Mouse (Mus musculus) CH12.LX (cell line): ENCODE results near the gene Nphs2. TPM values are rescaled to one million over a fixed set of nuclear protein-coding genes. Genes with fewer than 3 reads are reported as not detected.

Source experiments
- DNase-seq: peaks from one replicate; pipeline ENCODE4 v3.0.0-alpha.2; 2013; ENCODE audit errors: extremely low read depth
- H3K27ac ChIP-seq: 2 replicates; pipeline ENCODE4 v1.5.1; 2012; ENCODE audit warnings: low read depth, mild to moderate bottlenecking, control low read depth, moderate library complexity; ENCODE audit not compliant: insufficient read depth
- H3K27me3 ChIP-seq: replicated peaks from 2 replicates; pipeline ENCODE3; 2012; ENCODE audit warnings: inconsistent platforms
- H3K36me3 ChIP-seq, 2 experiments: replicated peaks in 1 of 2; 2 replicates each; pipeline versions ENCODE3 to v1.6.1; 2012; ENCODE audit warnings: inconsistent platforms in 1 of 2, low read length in 1 of 2, mild to moderate bottlenecking in 1 of 2, mixed read lengths in 1 of 2, moderate library complexity in 1 of 2; ENCODE audit not compliant: control insufficient read depth in 1 of 2, insufficient read depth in 1 of 2
- H3K4me1 ChIP-seq, 2 experiments: 2 replicates each; pipeline ENCODE4 v1.6.1; 2012; ENCODE audit warnings: inconsistent platforms in 1 of 2, moderate library complexity in 1 of 2; ENCODE audit not compliant: insufficient read depth in 2 of 2, control insufficient read depth in 1 of 2
- H3K4me2 ChIP-seq: 2 replicates; pipeline ENCODE4 v1.6.1; 2012; ENCODE audit warnings: low read depth, mild to moderate bottlenecking, control low read depth; ENCODE audit not compliant: poor library complexity, insufficient read depth, severe bottlenecking
- H3K4me3 ChIP-seq, 3 experiments: fragments of 150-350 bp in 1 of 3; sonication (generic) in 1 of 3; replicated peaks in 1 of 3; 2 replicates each; pipeline versions ENCODE3 to v1.5.1; 2011 to 2012; ENCODE audit warnings: low read depth in 2 of 3, low read length in 2 of 3, mild to moderate bottlenecking in 2 of 3, moderate library complexity in 2 of 3, control low read depth in 1 of 3, improper control_type of control experiment in 1 of 3, inconsistent platforms in 1 of 3, mixed read lengths in 1 of 3; ENCODE audit not compliant: poor library complexity in 1 of 3
- H3K79me2 ChIP-seq: replicated peaks from 2 replicates; pipeline ENCODE4 v1.6.1; 2012; ENCODE audit warnings: mild to moderate bottlenecking, moderate library complexity; ENCODE audit not compliant: control insufficient read depth, poor library complexity, insufficient read depth, severe bottlenecking; ENCODE audit errors: extremely low read depth
- H3K9ac ChIP-seq: 2 replicates; pipeline ENCODE4 v1.6.1; 2012; ENCODE audit warnings: low read depth, mild to moderate bottlenecking, control low read depth, moderate library complexity; ENCODE audit not compliant: insufficient read depth
- H3K9me3 ChIP-seq: replicated peaks from 2 replicates; pipeline ENCODE3; 2012; ENCODE audit warnings: low read length, inconsistent platforms, mixed read lengths
- BHLHE40 ChIP-seq: IDR thresholded peaks from 2 replicates; pipeline ENCODE4 v1.6.1; 2011; ENCODE audit warnings: mild to moderate bottlenecking, low read depth, low read length, improper control_type of control experiment
- CHD2 ChIP-seq: IDR thresholded peaks from 2 replicates; pipeline ENCODE4 v1.6.1; 2011; ENCODE audit warnings: low read length, improper control_type of control experiment
- CTCF ChIP-seq, 2 experiments: IDR thresholded peaks in 1 of 2; conservative IDR thresholded peaks in 1 of 2; 2 replicates each; pipeline ENCODE4 v1.5.1; 2011 to 2012; ENCODE audit warnings: low read depth in 2 of 2, low read length in 2 of 2, improper control_type of control experiment in 1 of 2, inconsistent platforms in 1 of 2, mild to moderate bottlenecking in 1 of 2, moderate library complexity in 1 of 2
- E2F4 ChIP-seq: IDR thresholded peaks from 2 replicates; pipeline ENCODE4 v1.6.1; 2011; ENCODE audit warnings: low read depth, low read length, improper control_type of control experiment; ENCODE audit not compliant: insufficient replicate concordance
- ELF1 ChIP-seq: IDR thresholded peaks from 2 replicates; pipeline ENCODE4 v1.6.1; 2014; ENCODE audit warnings: low read depth, mild to moderate bottlenecking, inconsistent platforms, low read length, improper control_type of control experiment
- EP300 ChIP-seq: IDR thresholded peaks from 2 replicates; pipeline ENCODE4 v1.6.1; 2011; ENCODE audit warnings: low read length, improper control_type of control experiment
- HCFC1 ChIP-seq: IDR thresholded peaks from 2 replicates; pipeline ENCODE4 v1.6.1; 2012; ENCODE audit warnings: low read depth, mild to moderate bottlenecking, inconsistent platforms, low read length, improper control_type of control experiment
- JUN ChIP-seq: IDR thresholded peaks from 2 replicates; pipeline ENCODE4 v1.6.1; 2011; ENCODE audit warnings: low read depth, mild to moderate bottlenecking, low read length, improper control_type of control experiment, moderate library complexity; ENCODE audit not compliant: insufficient read depth
- MAZ ChIP-seq: IDR thresholded peaks from 2 replicates; pipeline ENCODE4 v1.6.1; 2012; ENCODE audit warnings: low read depth, mild to moderate bottlenecking, inconsistent platforms, low read length, improper control_type of control experiment, moderate library complexity
- MEF2A ChIP-seq: IDR thresholded peaks from 2 replicates; pipeline ENCODE4 v1.6.1; 2014; ENCODE audit warnings: low read depth, mild to moderate bottlenecking, inconsistent platforms, low read length, improper control_type of control experiment, borderline replicate concordance
- MYC ChIP-seq: IDR thresholded peaks from 2 replicates; pipeline ENCODE4 v1.6.1; 2011; ENCODE audit warnings: low read depth, mild to moderate bottlenecking, improper control_type of control experiment, low read length
- NELFE ChIP-seq: IDR thresholded peaks from 2 replicates; pipeline ENCODE4 v1.6.1; 2011; ENCODE audit warnings: low read depth, low read length, improper control_type of control experiment
- POLR2A ChIP-seq: IDR thresholded peaks from 2 replicates; pipeline ENCODE4 v1.6.1; 2011; ENCODE audit warnings: low read depth, mild to moderate bottlenecking, improper control_type of control experiment, low read length
- POLR2AphosphoS2 ChIP-seq: IDR thresholded peaks from 2 replicates; pipeline ENCODE4 v1.6.1; 2011; ENCODE audit warnings: low read depth, low read length, improper control_type of control experiment
- RAD21 ChIP-seq: IDR thresholded peaks from 2 replicates; pipeline ENCODE4 v1.6.1; 2011; ENCODE audit warnings: low read depth, mild to moderate bottlenecking, low read length, improper control_type of control experiment, moderate library complexity
- RCOR1 ChIP-seq: conservative IDR thresholded peaks from 2 replicates; pipeline ENCODE4 v1.6.1; 2012; ENCODE audit warnings: low read depth, mild to moderate bottlenecking, inconsistent platforms, low read length, improper control_type of control experiment
- SIN3A ChIP-seq: IDR thresholded peaks from 2 replicates; pipeline ENCODE4 v1.6.1; 2012; ENCODE audit warnings: low read length, improper control_type of control experiment, inconsistent platforms
- SMC3 ChIP-seq: IDR thresholded peaks from 2 replicates; pipeline ENCODE4 v1.6.1; 2011; ENCODE audit warnings: low read depth, low read length, improper control_type of control experiment
- TBP ChIP-seq: conservative IDR thresholded peaks from 2 replicates; pipeline ENCODE4 v1.6.1; 2011; ENCODE audit warnings: low read depth, low read length, improper control_type of control experiment
- TCF12 ChIP-seq: IDR thresholded peaks from 2 replicates; pipeline ENCODE4 v1.6.1; 2014; ENCODE audit warnings: low read depth, mild to moderate bottlenecking, inconsistent platforms, low read length, improper control_type of control experiment
- UBTF ChIP-seq: IDR thresholded peaks from 2 replicates; pipeline ENCODE4 v1.6.1; 2012; ENCODE audit warnings: low read depth, mild to moderate bottlenecking, inconsistent platforms, low read length, improper control_type of control experiment, moderate library complexity
- USF1 ChIP-seq: IDR thresholded peaks from 2 replicates; pipeline ENCODE4 v1.6.1; 2014; ENCODE audit warnings: low read depth, mild to moderate bottlenecking, inconsistent platforms, low read length, improper control_type of control experiment
- USF2 ChIP-seq: conservative IDR thresholded peaks from 2 replicates; pipeline ENCODE4 v1.6.1; 2011; ENCODE audit warnings: low read depth, low read length, improper control_type of control experiment
- ZC3H11A ChIP-seq: IDR thresholded peaks from 2 replicates; pipeline ENCODE4 v1.6.1; 2012; ENCODE audit warnings: low read depth, mild to moderate bottlenecking, inconsistent platforms, low read length, improper control_type of control experiment
- ZKSCAN1 ChIP-seq: IDR thresholded peaks from 2 replicates; pipeline ENCODE4 v1.6.1; 2012; ENCODE audit warnings: low read depth, inconsistent platforms, low read length, improper control_type of control experiment, borderline replicate concordance
- dilution Hi-C: fragments of 300-500 bp; cut with MboI; formaldehyde crosslinking; loops from 2 replicates; pipeline ENCODE4 v1.14.3; 2020; ENCODE audit warnings: low sequenced_read_pairs; ENCODE audit not compliant: extremely low pct_unique_long_range_greater_than_20kb, extremely low pct_ligation_motif_present
- in situ Hi-C: fragments of 300-500 bp; cut with MboI; formaldehyde crosslinking; loops from 3 replicates; pipeline ENCODE4 v1.14.3; 2019; ENCODE audit warnings: low sequenced_read_pairs, low pct_ligation_motif_present, low pct_unique_long_range_greater_than_20kb, mixed read lengths
- polyA plus RNA-seq: library from polyadenylated mRNA; unstranded; fragments of >175 nt; gene quantifications from 2 replicates; pipeline ENCODE4 v1.2.1, GENCODE M21; 2012; ENCODE audit warnings: low read depth; ENCODE audit not compliant: insufficient read length
- total RNA-seq, 2 experiments: library from RNA; depleted of rRNA; stranded (reverse); fragments of 300-350 nt in 1 of 2; fragments of >200 nt in 1 of 2; gene quantifications; 2 replicates each; pipeline ENCODE4 v1.2.3; 2012 to 2014

Nphs2 gene
- total and polyA plus RNA-seq, 3 experiments = not detected

DNA sequence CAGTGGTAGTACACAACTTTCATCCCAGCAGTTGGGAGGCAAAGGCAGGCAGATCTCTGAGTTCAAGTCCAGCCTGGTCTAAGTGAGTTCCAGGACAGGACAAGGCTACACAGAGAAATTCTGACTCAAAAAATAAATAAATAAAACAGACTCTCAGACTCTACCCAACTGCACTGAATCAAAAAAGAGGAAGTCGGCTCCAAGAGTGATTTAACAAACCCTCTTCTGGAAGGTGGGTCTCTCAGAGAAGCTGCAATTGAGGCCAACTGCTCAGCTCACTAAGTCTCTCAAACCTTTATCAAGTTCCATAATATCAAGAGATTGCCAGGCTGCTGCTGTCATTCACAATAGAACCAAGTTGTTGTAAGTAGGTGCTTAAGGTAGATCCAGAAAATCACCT is 1.9 kb upstream of the Nphs2 start:
- in situ Hi-C loops = no loop called here
- TF ChIP-seq ELF1 = no peak
- no peak for TF ChIP-seq RAD21
- no peak for TF ChIP-seq NELFE
- no peak for TF ChIP-seq MAZ
- TF ChIP-seq TCF12 = no peak
- no peak for TF ChIP-seq SIN3A
- TF ChIP-seq CTCF (conservative IDR thresholded peaks at IDR 0.05 in 1 of 2, IDR thresholded peaks at IDR 0.05 in 1 of 2; ENCODE audit: low read depth in 2 of 2, low read length in 2 of 2) = no peak
- no peak for TF ChIP-seq RCOR1
- no peak for TF ChIP-seq HCFC1
- no peak for TF ChIP-seq SMC3
- no peak for TF ChIP-seq UBTF
- TF ChIP-seq E2F4 = no peak
- no peak for TF ChIP-seq USF1
- TF ChIP-seq BHLHE40 = no peak
- no peak for TF ChIP-seq POLR2A
- TF ChIP-seq ZC3H11A = no peak
- TF ChIP-seq ZKSCAN1 = no peak
- Histone ChIP-seq H3K4me3 (no peak overlapping the region), H3K27ac (no peak overlapping the region), H3K9me3 (no peaks in the 10 kb centered on the region), H3K79me2 (no peaks in the 10 kb centered on the region), H3K4me1 (peaks cover 0 to 4% of the 10 kb centered on the region in 2 experiments; a peak in 1 of 4 replicates), H3K9ac (no peak overlapping the region), H3K4me2 (no peak overlapping the region), H3K36me3 (no peaks in the 10 kb centered on the region), H3K27me3 (no peaks in the 10 kb centered on the region)
- dilution Hi-C loops = no loop called here
- peak; percentile 8 for DNase-seq

DNA sequence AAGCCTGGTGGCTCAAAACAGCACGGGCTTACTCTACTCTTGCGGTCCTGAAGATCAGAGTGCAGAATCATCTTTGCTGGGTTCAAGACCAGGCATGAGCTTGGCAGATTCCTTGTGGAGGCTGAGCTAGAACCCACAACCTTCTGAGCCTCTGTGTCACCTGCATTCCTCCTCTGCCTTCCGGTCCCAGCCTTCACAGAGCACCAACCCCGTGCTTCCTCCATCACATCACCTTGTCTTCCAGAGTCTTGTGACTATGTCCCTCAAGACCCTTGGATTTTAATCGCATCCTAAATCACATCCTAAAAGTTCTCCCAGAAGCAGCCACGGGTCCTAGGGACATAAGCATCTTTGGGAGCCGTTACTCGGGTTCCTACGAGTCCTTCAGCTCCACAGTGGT is 12.6 kb downstream of the Nphs2 start:
- in situ Hi-C loops = no loop called here
- Histone ChIP-seq H3K4me3 (no peak overlapping the region), H3K27me3 (no peaks in the 10 kb centered on the region), H3K36me3 (no peaks in the 10 kb centered on the region), H3K9me3 (no peaks in the 10 kb centered on the region), H3K9ac (no peak overlapping the region)
- DNase-seq = no peak
- TF ChIP-seq SIN3A (no peak), TBP (no peak), EP300 (no peak), MEF2A (no peak), MYC (no peak), POLR2A (no peak), RCOR1 (no peak), NELFE (no peak), USF2 (no peak), CHD2 (no peak), POLR2AphosphoS2 (no peak), MAZ (no peak), ZC3H11A (no peak), JUN (no peak)
- TF ChIP-seq, all 38 proteins: peak for 0
- Histone ChIP-seq H3K4me2 (no peak overlapping the region), H3K79me2 (no peaks in the 10 kb centered on the region), H3K4me1 (no peaks in the 10 kb centered on the region), H3K27ac (no peak overlapping the region)
- dilution Hi-C loops = no loop called here
